ENCODE assay signal across 13 mouse cellular contexts in the genomic region with DNA sequence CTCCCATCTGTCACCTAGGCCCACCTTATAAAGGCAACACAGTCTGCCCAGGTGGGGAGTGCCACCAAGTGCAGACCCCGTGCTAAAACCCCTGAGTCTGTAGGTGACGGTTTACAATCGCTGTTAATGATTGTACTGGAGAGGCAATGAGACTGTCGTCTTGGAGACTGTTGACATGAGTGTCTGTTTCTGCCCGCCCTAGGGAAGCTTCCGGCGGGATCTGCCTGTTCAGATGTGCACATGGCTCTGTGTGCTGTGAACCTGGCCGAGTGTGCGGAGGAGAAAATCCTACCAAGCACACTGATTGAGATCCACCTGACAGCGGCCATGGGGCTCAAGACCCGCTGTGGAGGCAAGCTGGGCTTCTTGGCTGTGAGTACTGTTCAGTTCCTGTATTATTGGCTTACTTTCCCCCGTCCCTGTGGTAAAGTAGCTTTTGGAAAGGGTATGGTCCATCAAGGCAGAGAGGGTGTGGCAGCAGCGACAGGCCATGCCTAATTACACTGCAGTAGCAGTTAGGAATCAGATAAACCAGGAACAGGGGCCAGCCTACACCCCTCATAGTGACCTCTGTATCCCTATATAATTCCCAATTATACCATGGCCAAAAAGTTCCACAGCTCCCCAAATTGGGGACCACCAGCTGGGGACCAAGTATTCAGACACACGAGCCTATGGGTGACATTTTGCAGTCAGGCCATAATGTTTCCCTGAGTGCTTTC. TPM values are rescaled to one million over a fixed set of nuclear protein-coding genes. Genes with fewer than 3 reads are reported as not detected.
A peak's percentile ranks its signal among the peaks of the same experiment; 100 is the strongest.
DNase-seq lines count a peak whose midpoint lies in the region; ATAC-seq lines count a peak whose summit lies in the region.
"Had no signal": no experiment of that assay in that cellular context is flagged by ENCODE, and none has a peak within 500 bp of the region (broad histone marks: within the 10 kb centered on the region; RNA-seq: fewer than 3 reads in every experiment).

No protein-coding gene starts in this region.

- H3K27ac ChIP-seq in heart, embryonic 11.5 days (ENCODE audit: low read depth, low read length), result peak overlapping the region; percentile 88
- peak overlapping the region; percentile 65 for H3K27ac ChIP-seq in kidney, embryonic 16.5 days (ENCODE audit: low read length)
- H3K27ac ChIP-seq in embryonic facial prominence, embryonic 10.5 days (replicated peaks), result peak overlapping the region; percentile 3; the same call in 1 of the 2 replicates
- peak overlapping the region; percentile 97 for H3K27ac ChIP-seq in liver, embryonic 12.5 days
- H3K27ac ChIP-seq: embryonic facial prominence, embryonic 12.5 days had no signal

- WGBS in heart, embryonic 11.5 days (ENCODE audit: insufficient replicate concordance), result 82% methylated on average over 14 of the region's 14 CpGs
- WGBS in kidney, embryonic 16.5 days, result 68% methylated on average over 14 of the region's 14 CpGs
- 92% methylated on average over 14 of the region's 14 CpGs for WGBS in embryonic facial prominence, embryonic 10.5 days
- WGBS in liver, embryonic 12.5 days (ENCODE audit: insufficient replicate concordance), result 66% methylated on average over 14 of the region's 14 CpGs

- H3K9me3 ChIP-seq in heart, embryonic 11.5 days (replicated peaks; ENCODE audit: control insufficient read depth, low read length), result peaks cover 6% of the 10 kb centered on the region; the same call in 1 of the 2 replicates
- peaks cover 10% of the 10 kb centered on the region for H3K9me3 ChIP-seq in kidney, embryonic 16.5 days (ENCODE audit: low read length)
- H3K9me3 ChIP-seq in embryonic facial prominence, embryonic 10.5 days, result peaks cover 10% of the 10 kb centered on the region
- H3K9me3 ChIP-seq in liver, embryonic 12.5 days (replicated peaks), result peaks cover 18% of the 10 kb centered on the region

- H3K9ac ChIP-seq in heart, embryonic 11.5 days (ENCODE audit: low read depth, low read length), result peak overlapping the region; percentile 66; the same call in 1 of the 2 replicates
- H3K9ac ChIP-seq in kidney, embryonic 16.5 days (replicated peaks; ENCODE audit: low read length), result no peak overlapping the region
- H3K9ac ChIP-seq in liver, embryonic 12.5 days, result peak overlapping the region; percentile 69
- H3K9ac ChIP-seq: embryonic facial prominence, embryonic 12.5 days had no signal

- no peak overlapping the region for H3K4me3 ChIP-seq in heart, embryonic 11.5 days (ENCODE audit: low read depth, low read length)
- no peak overlapping the region for H3K4me3 ChIP-seq in kidney, embryonic 16.5 days (ENCODE audit: low read length)
- no peak overlapping the region for H3K4me3 ChIP-seq in embryonic facial prominence, embryonic 10.5 days
- 0 out of 2 replicates have a peak overlapping the region, but pooled peaks have one; percentile 38 for H3K4me3 ChIP-seq in liver, embryonic 12.5 days
- H3K4me3 ChIP-seq: embryonic facial prominence, embryonic 12.5 days had no signal

- DNase-seq in heart, postnatal 36 days, result no peak
- DNase-seq in kidney, postnatal 14 days, result no peak
- no peak for DNase-seq in embryonic facial prominence, embryonic 10.5 days (ENCODE audit: low spot score)
- no peak for DNase-seq in spleen, postnatal 4 days (ENCODE audit: low spot score in 2 of 2)
- DNase-seq in frontal cortex, postnatal 14 days (ENCODE audit: low spot score in 2 of 2), result no peak
- DNase-seq: B cell, adult 2 months; thymus, postnatal 14 days had no signal

- H3K36me3 ChIP-seq in heart, embryonic 11.5 days (ENCODE audit: control insufficient read depth, insufficient read depth, low read length), result peaks cover 39% of the 10 kb centered on the region
- peaks cover 73% of the 10 kb centered on the region for H3K36me3 ChIP-seq in kidney, embryonic 16.5 days (ENCODE audit: insufficient read depth, low read length)
- peaks cover 100% of the 10 kb centered on the region for H3K36me3 ChIP-seq in embryonic facial prominence, embryonic 10.5 days (replicated peaks)
- H3K36me3 ChIP-seq in liver, embryonic 12.5 days, result peaks cover 99% of the 10 kb centered on the region

- intact Hi-C loops in heart, postnatal 36 days (cut with DNase I), result no loop called here

- peaks cover 53% of the 10 kb centered on the region for H3K4me1 ChIP-seq in heart, embryonic 11.5 days (ENCODE audit: control insufficient read depth, insufficient read depth, low read length)
- H3K4me1 ChIP-seq in kidney, embryonic 16.5 days (ENCODE audit: insufficient read depth, low read length), result 0 out of 2 replicates have a peak, but pooled peaks cover 16% of the 10 kb centered on the region
- H3K4me1 ChIP-seq in embryonic facial prominence, embryonic 10.5 days, result no peaks in the 10 kb centered on the region
- H3K4me1 ChIP-seq in liver, embryonic 12.5 days, result peaks cover 59% of the 10 kb centered on the region
- H3K4me1 ChIP-seq: embryonic facial prominence, embryonic 12.5 days had no signal

- ATAC-seq in heart, embryonic 11.5 days (replicated peaks; ENCODE audit: insufficient number of reproducible peaks, low FRiP score, low TSS enrichment), result no peak
- no peak for ATAC-seq in kidney, embryonic 16.5 days (ENCODE audit: low FRiP score, low TSS enrichment)
- no peak; the same call in 1 of the 2 replicates for ATAC-seq in liver, embryonic 12.5 days

- 0 out of 2 replicates have a peak, but pooled peaks cover 2% of the 10 kb centered on the region for H3K27me3 ChIP-seq in heart, embryonic 11.5 days (ENCODE audit: control insufficient read depth, insufficient read depth, low read length)
- H3K27me3 ChIP-seq in kidney, embryonic 16.5 days (ENCODE audit: insufficient read depth, low read length), result no peaks in the 10 kb centered on the region
- no peaks in the 10 kb centered on the region for H3K27me3 ChIP-seq in embryonic facial prominence, embryonic 10.5 days (replicated peaks; ENCODE audit: low read depth, poor library complexity, severe bottlenecking)
- no peaks in the 10 kb centered on the region for H3K27me3 ChIP-seq in liver, embryonic 12.5 days (replicated peaks)
- H3K27me3 ChIP-seq: embryonic facial prominence, embryonic 12.5 days had no signal

- H3K4me2 ChIP-seq in heart, embryonic 11.5 days, result peak overlapping the region; percentile 38; the same call in 1 of the 2 replicates
- no peak overlapping the region for H3K4me2 ChIP-seq in kidney, embryonic 16.5 days (replicated peaks; ENCODE audit: low read depth, low read length)
- peak overlapping the region; percentile 71 for H3K4me2 ChIP-seq in liver, embryonic 12.5 days
- H3K4me2 ChIP-seq: embryonic facial prominence, embryonic 12.5 days; midbrain, embryonic 11.5 days had no signal

RNA-seq across cellular contexts. Expression of a gene that starts 27.4 kb away (rescaled TPM):
- 0.07 TPM in 1 of 2 replicates, not detected in the other for polyA plus RNA-seq in heart, embryonic 11.5 days (2014; fragmentation: Nextera tagmentation; extraction: Ambion mirVana)
- total RNA-seq in heart, postnatal 36 days (2021), result under 1 TPM; 0.14 to 0.19 TPM
- 0.41 and 0.62 TPM in 2 replicates for polyA plus RNA-seq in kidney, embryonic 16.5 days (2015; fragmentation: Nextera tagmentation; extraction: Ambion mirVana)
- 0.35 and 0.38 TPM in 2 replicates for polyA plus RNA-seq in embryonic facial prominence, embryonic 10.5 days (2016; fragmentation: Nextera tagmentation; extraction: Ambion mirVana)
- polyA plus RNA-seq in liver, embryonic 12.5 days (2016; fragmentation: Nextera tagmentation; extraction: Ambion mirVana), result 0.31 and 0.37 TPM in 2 replicates

RNA-seq across cellular contexts. Expression of a gene that starts 38.2 kb away (rescaled TPM):
- polyA plus RNA-seq in heart, embryonic 11.5 days (2014; fragmentation: Nextera tagmentation; extraction: Ambion mirVana), result 82.3 and 88.1 TPM in 2 replicates
- 10 to 100 TPM; 17.4 to 19.5 TPM for total RNA-seq in heart, postnatal 36 days (2021)
- polyA plus RNA-seq in kidney, embryonic 16.5 days (2015; fragmentation: Nextera tagmentation; extraction: Ambion mirVana), result 134 and 144 TPM in 2 replicates
- polyA plus RNA-seq in embryonic facial prominence, embryonic 10.5 days (2016; fragmentation: Nextera tagmentation; extraction: Ambion mirVana), result 172 and 192 TPM in 2 replicates
- polyA plus RNA-seq in liver, embryonic 12.5 days (2016; fragmentation: Nextera tagmentation; extraction: Ambion mirVana), result 96.9 and 99.4 TPM in 2 replicates

RNA-seq across cellular contexts. Expression of a gene that starts 38.9 kb away (rescaled TPM):
- polyA plus RNA-seq in heart, embryonic 11.5 days (2014; fragmentation: Nextera tagmentation; extraction: Ambion mirVana), result 0.29 TPM in 1 of 2 replicates, not detected in the other
- under 1 TPM; 0.28 to 0.30 TPM for total RNA-seq in heart, postnatal 36 days (2021)
- 0.15 TPM in 1 of 2 replicates, not detected in the other for polyA plus RNA-seq in kidney, embryonic 16.5 days (2015; fragmentation: Nextera tagmentation; extraction: Ambion mirVana)
- polyA plus RNA-seq in embryonic facial prominence, embryonic 10.5 days (2016; fragmentation: Nextera tagmentation; extraction: Ambion mirVana), result 0.10 and 0.75 TPM in 2 replicates
- polyA plus RNA-seq in liver, embryonic 12.5 days (2016; fragmentation: Nextera tagmentation; extraction: Ambion mirVana), result 0.30 TPM in 2 replicates
- polyA plus RNA-seq: lung, embryonic 16.5 days had no signal

RNA-seq across cellular contexts. Expression of a gene that starts 57.5 kb away (rescaled TPM):
- polyA plus RNA-seq in heart, embryonic 11.5 days (2014; fragmentation: Nextera tagmentation; extraction: Ambion mirVana), result 9.5 and 9.6 TPM in 2 replicates
- 1 to 10 TPM; 3.4 to 5.6 TPM for total RNA-seq in heart, postnatal 36 days (2021)
- polyA plus RNA-seq in kidney, embryonic 16.5 days (2015; fragmentation: Nextera tagmentation; extraction: Ambion mirVana), result 17.3 and 19.5 TPM in 2 replicates
- polyA plus RNA-seq in embryonic facial prominence, embryonic 10.5 days (2016; fragmentation: Nextera tagmentation; extraction: Ambion mirVana), result 23.4 and 24.2 TPM in 2 replicates
- polyA plus RNA-seq in liver, embryonic 12.5 days (2016; fragmentation: Nextera tagmentation; extraction: Ambion mirVana), result 12.2 TPM in 2 replicates

RNA-seq across cellular contexts. Expression of a gene that starts 59.3 kb away (rescaled TPM):
- polyA plus RNA-seq in heart, embryonic 11.5 days (2014; fragmentation: Nextera tagmentation; extraction: Ambion mirVana), result 59.7 and 67.3 TPM in 2 replicates
- under 1 TPM; 0.42 to 0.51 TPM for total RNA-seq in heart, postnatal 36 days (2021)
- polyA plus RNA-seq in kidney, embryonic 16.5 days (2015; fragmentation: Nextera tagmentation; extraction: Ambion mirVana), result 65.9 and 71.2 TPM in 2 replicates
- 81.5 and 82.5 TPM in 2 replicates for polyA plus RNA-seq in embryonic facial prominence, embryonic 10.5 days (2016; fragmentation: Nextera tagmentation; extraction: Ambion mirVana)
- polyA plus RNA-seq in liver, embryonic 12.5 days (2016; fragmentation: Nextera tagmentation; extraction: Ambion mirVana), result 48.3 and 51.2 TPM in 2 replicates

Comparison
In these comparisons a context has a peak if more than half of its experiments do, and no peak if none do; other contexts are left out.
1. H3K27ac ChIP-seq: peak in every context shown above with its lines; median percentile 97 in liver, embryonic 12.5 days; 88 in heart, embryonic 11.5 days; 65 in kidney, embryonic 16.5 days; 3 in embryonic facial prominence, embryonic 10.5 days.